ENCODE assay signal across 11 mouse cellular contexts in genomic region chr4:132474631-132475030, GRCm38 (mm10). TPM values are rescaled to one million over a fixed set of nuclear protein-coding genes. Genes with fewer than 3 reads are reported as not detected.
DNase-seq lines count a peak whose midpoint lies in the region; ATAC-seq lines count a peak whose summit lies in the region.
"Had no signal": no experiment of that assay in that cellular context is flagged by ENCODE, and none has a peak within 500 bp of the region (broad histone marks: within the 10 kb centered on the region; RNA-seq: fewer than 3 reads in every experiment).

No protein-coding gene starts in this region.

- no peak overlapping the region for H3K27ac ChIP-seq in liver, embryonic 15.5 days (replicated peaks)
- H3K27ac ChIP-seq in hindbrain, embryonic 16.5 days (ENCODE audit: low read depth, low read length) = no peak overlapping the region
- H3K27ac ChIP-seq in hindbrain, embryonic 14.5 days = no peak overlapping the region
- H3K27ac ChIP-seq: hindbrain, postnatal 0 days; lung, embryonic 15.5 days had no signal

- H3K4me1 ChIP-seq in liver, embryonic 15.5 days (replicated peaks) = peaks cover 30% of the 10 kb centered on the region
- H3K4me1 ChIP-seq in hindbrain, embryonic 16.5 days (ENCODE audit: control insufficient read depth, insufficient read depth, low read depth, low read length) = no peaks in the 10 kb centered on the region
- no peaks in the 10 kb centered on the region for H3K4me1 ChIP-seq in hindbrain, embryonic 14.5 days (replicated peaks; ENCODE audit: control insufficient read depth, insufficient read depth, low read length)
- H3K4me1 ChIP-seq: lung, embryonic 15.5 days had no signal

- no peak overlapping the region for H3K9ac ChIP-seq in liver, embryonic 15.5 days
- no peak overlapping the region for H3K9ac ChIP-seq in hindbrain, embryonic 16.5 days (ENCODE audit: low read depth, low read length)
- no peak overlapping the region for H3K9ac ChIP-seq in hindbrain, embryonic 14.5 days
- H3K9ac ChIP-seq: lung, embryonic 15.5 days had no signal

- H3K9me3 ChIP-seq in liver, embryonic 15.5 days (replicated peaks) = no peaks in the 10 kb centered on the region
- H3K9me3 ChIP-seq in hindbrain, embryonic 16.5 days (ENCODE audit: control insufficient read depth, low read length) = no peaks in the 10 kb centered on the region
- H3K9me3 ChIP-seq in hindbrain, embryonic 14.5 days (ENCODE audit: control insufficient read depth, low read length) = no peaks in the 10 kb centered on the region
- H3K9me3 ChIP-seq: lung, embryonic 15.5 days had no signal

- no peak overlapping the region for H3K4me3 ChIP-seq in liver, embryonic 15.5 days (replicated peaks)
- H3K4me3 ChIP-seq in hindbrain, embryonic 16.5 days (ENCODE audit: low read length) = no peak overlapping the region
- H3K4me3 ChIP-seq in hindbrain, embryonic 14.5 days (replicated peaks; ENCODE audit: low read length) = no peak overlapping the region
- H3K4me3 ChIP-seq: lung, embryonic 15.5 days had no signal

- H3K4me2 ChIP-seq in liver, embryonic 15.5 days = no peak overlapping the region
- no peak overlapping the region for H3K4me2 ChIP-seq in hindbrain, embryonic 16.5 days (ENCODE audit: low read length)
- H3K4me2 ChIP-seq in hindbrain, embryonic 14.5 days (replicated peaks) = no peak overlapping the region
- H3K4me2 ChIP-seq: lung, embryonic 15.5 days had no signal

- WGBS in liver, embryonic 15.5 days (ENCODE audit: insufficient replicate concordance) = 71% methylated on average over 4 of the region's 4 CpGs
- 78% methylated on average over 4 of the region's 4 CpGs for WGBS in hindbrain, embryonic 16.5 days
- WGBS in hindbrain, embryonic 14.5 days = 80% methylated on average over 4 of the region's 4 CpGs

- H3K36me3 ChIP-seq in liver, embryonic 15.5 days (replicated peaks) = no peaks in the 10 kb centered on the region
- H3K36me3 ChIP-seq in hindbrain, embryonic 16.5 days (ENCODE audit: control insufficient read depth, insufficient read depth, low read length) = no peaks in the 10 kb centered on the region
- no peaks in the 10 kb centered on the region for H3K36me3 ChIP-seq in hindbrain, embryonic 14.5 days (replicated peaks; ENCODE audit: control insufficient read depth, insufficient read depth)
- H3K36me3 ChIP-seq: lung, embryonic 15.5 days had no signal

- peak; percentile 29 for DNase-seq in ovary, postnatal 36 days (ENCODE audit: low spot score)
- no peak for DNase-seq in ovary, adult 18-20 months (ENCODE audit: low spot score)
- DNase-seq in fat pad, adult 2 months (ENCODE audit: extremely low read depth, low read depth, low spot score) = peak; percentile 73
- peak; percentile 47 for DNase-seq in urinary bladder, postnatal 25 days (ENCODE audit: low spot score)
- no peak for DNase-seq in hindbrain, embryonic 14.5 days (ENCODE audit: low spot score)
- no peak for DNase-seq in right cerebral cortex, postnatal 4 days
- DNase-seq: cerebellum, adult 8-10 months had no signal

- no peaks in the 10 kb centered on the region for H3K27me3 ChIP-seq in liver, embryonic 15.5 days
- H3K27me3 ChIP-seq in hindbrain, embryonic 16.5 days (replicated peaks; ENCODE audit: control insufficient read depth, insufficient read depth, low read length) = no peaks in the 10 kb centered on the region
- H3K27me3 ChIP-seq in hindbrain, embryonic 14.5 days (ENCODE audit: control insufficient read depth, insufficient read depth, low read length) = no peaks in the 10 kb centered on the region
- H3K27me3 ChIP-seq: lung, embryonic 15.5 days had no signal

- peak; percentile 51; the same call in 1 of the 2 replicates for ATAC-seq in liver, embryonic 15.5 days (ENCODE audit: insufficient read depth)
- no peak for ATAC-seq in hindbrain, embryonic 16.5 days
- ATAC-seq in hindbrain, embryonic 14.5 days (ENCODE audit: low FRiP score) = no peak
- ATAC-seq: hindbrain, postnatal 0 days had no signal

RNA-seq across cellular contexts. Expression of gene Med18, which starts 10.9 kb away (rescaled TPM):
- polyA plus RNA-seq in liver, embryonic 15.5 days (2015; fragmentation: Nextera tagmentation; extraction: Ambion mirVana) = 10.7 and 11.2 TPM in 2 replicates
- 14.7 and 15.2 TPM in 2 replicates for polyA plus RNA-seq in hindbrain, embryonic 16.5 days (2015; fragmentation: Nextera tagmentation; extraction: Ambion mirVana)
- polyA plus RNA-seq in hindbrain, embryonic 14.5 days (2014; fragmentation: Nextera tagmentation; extraction: Ambion mirVana) = 8.5 and 10.7 TPM in 2 replicates

RNA-seq across cellular contexts. Expression of gene Sesn2, which starts 35.7 kb away (rescaled TPM):
- 7.4 and 7.8 TPM in 2 replicates for polyA plus RNA-seq in liver, embryonic 15.5 days (2015; fragmentation: Nextera tagmentation; extraction: Ambion mirVana)
- polyA plus RNA-seq in hindbrain, embryonic 16.5 days (2015; fragmentation: Nextera tagmentation; extraction: Ambion mirVana) = 13.3 and 14.6 TPM in 2 replicates
- 6.7 and 7.1 TPM in 2 replicates for polyA plus RNA-seq in hindbrain, embryonic 14.5 days (2014; fragmentation: Nextera tagmentation; extraction: Ambion mirVana)

RNA-seq across cellular contexts. Expression of gene Phactr4, which starts 52.3 kb away (rescaled TPM):
- polyA plus RNA-seq in liver, embryonic 15.5 days (2015; fragmentation: Nextera tagmentation; extraction: Ambion mirVana) = 8.0 and 8.6 TPM in 2 replicates
- polyA plus RNA-seq in hindbrain, embryonic 16.5 days (2015; fragmentation: Nextera tagmentation; extraction: Ambion mirVana) = 5.0 and 7.0 TPM in 2 replicates
- polyA plus RNA-seq in hindbrain, embryonic 14.5 days (2014; fragmentation: Nextera tagmentation; extraction: Ambion mirVana) = 8.1 and 9.2 TPM in 2 replicates

RNA-seq across cellular contexts. Expression of gene Atpif1, which starts 58.8 kb away (rescaled TPM):
- 991 and 1,178 TPM in 2 replicates for polyA plus RNA-seq in liver, embryonic 15.5 days (2015; fragmentation: Nextera tagmentation; extraction: Ambion mirVana)
- 1,157 and 1,329 TPM in 2 replicates for polyA plus RNA-seq in hindbrain, embryonic 16.5 days (2015; fragmentation: Nextera tagmentation; extraction: Ambion mirVana)
- 1,422 and 1,589 TPM in 2 replicates for polyA plus RNA-seq in hindbrain, embryonic 14.5 days (2014; fragmentation: Nextera tagmentation; extraction: Ambion mirVana)

Comparison
In these comparisons a context has a peak if more than half of its experiments do, and no peak if none do; other contexts are left out.
1. DNase-seq: peak in ovary, postnatal 36 days (single experiment), fat pad, adult 2 months (single experiment) and urinary bladder, postnatal 25 days (single experiment); none in ovary, adult 18-20 months (single experiment), hindbrain, embryonic 14.5 days (single experiment) and right cerebral cortex, postnatal 4 days (single experiment).